Mouse (Mus musculus) cerebellum, postnatal 36 days (tissue): Measurements from ENCODE around the gene Evc.
A peak's percentile ranks its signal among the peaks of the same experiment; 100 is the strongest.

Experiments
- DNase-seq, 2 experiments: peaks; one replicate each; pipeline ENCODE4 v3.0.0; 2021 to 2022; ENCODE audit warnings: mixed read lengths in 2 of 2

Evc gene

GRCm38 (mm10) chr5:37336485-37337105, at the start of gene Evc:
TSS of gene Evc (minus strand) at chr5:37336894.
- peak; percentile 23 to 25 for DNase-seq

- DNase-seq = no peak
These were observed 46.9 kb upstream of the Evc start for GRCm38 (mm10) chr5:37383570-37383969.

DNA sequence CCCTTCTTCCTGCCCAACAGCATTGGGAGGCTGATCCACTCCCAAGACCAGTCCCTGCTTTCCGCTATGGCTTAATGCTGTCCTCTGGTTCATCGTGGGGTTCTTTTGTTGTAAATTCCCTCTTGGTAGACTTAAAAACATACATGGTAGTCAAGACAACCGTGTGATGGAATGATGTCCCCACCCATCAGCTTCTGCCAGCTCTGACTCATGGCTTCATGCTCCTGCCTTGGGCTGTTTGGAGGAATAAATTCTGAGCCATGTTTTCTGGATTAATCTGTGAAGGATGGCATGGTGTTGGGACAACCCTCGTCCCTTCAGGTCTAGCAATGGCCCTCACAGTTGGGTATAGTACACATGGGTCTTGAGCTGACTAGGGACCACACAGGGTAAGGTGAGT, 43.9 kb upstream of the Evc start:
- DNase-seq = no peak

DNA sequence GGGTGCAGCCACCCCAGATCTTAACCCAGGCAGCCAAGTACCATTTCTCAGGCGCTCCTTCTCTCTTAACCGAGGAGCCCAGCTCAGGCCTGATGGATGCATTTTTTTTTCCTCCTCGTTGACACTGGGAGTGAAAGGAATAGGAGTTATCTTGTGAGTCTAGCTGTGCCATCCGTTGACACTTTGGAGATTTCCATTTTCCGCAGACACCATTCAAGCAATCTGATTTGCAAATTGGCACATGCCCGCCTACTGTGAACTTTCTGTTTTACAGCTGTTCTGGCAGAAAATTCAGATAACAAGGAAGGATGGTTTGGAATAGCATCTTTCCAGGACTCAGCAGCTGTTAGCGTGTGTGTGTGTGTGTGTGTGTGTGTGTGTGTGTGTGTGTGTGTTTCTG, 40.7 kb upstream of the Evc start:
- no peak for DNase-seq

GRCm38 (mm10) chr5:37368796-37369195, 32.1 kb upstream of the Evc start:
- DNase-seq = no peak

DNA sequence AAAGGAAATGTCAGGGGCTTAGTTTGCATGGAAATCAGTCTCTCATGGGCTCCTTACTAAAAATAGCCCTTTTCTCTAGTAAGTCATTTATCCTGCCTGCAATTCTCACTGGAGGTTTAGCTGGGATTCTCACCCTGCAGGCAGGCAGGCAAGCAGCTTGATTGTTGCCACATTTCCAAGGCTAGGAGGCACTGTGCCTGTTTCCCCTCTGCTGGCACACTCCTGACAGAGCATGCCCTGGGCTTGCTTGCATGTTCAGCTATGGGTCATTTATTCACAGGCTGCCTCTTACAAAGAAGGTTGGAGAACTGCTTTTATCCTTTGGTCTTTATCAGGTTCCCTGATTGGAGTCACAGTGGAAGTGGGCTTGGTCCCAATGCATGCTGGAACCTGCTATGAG, 29.1 kb upstream of the Evc start:
- no peak for DNase-seq

DNA sequence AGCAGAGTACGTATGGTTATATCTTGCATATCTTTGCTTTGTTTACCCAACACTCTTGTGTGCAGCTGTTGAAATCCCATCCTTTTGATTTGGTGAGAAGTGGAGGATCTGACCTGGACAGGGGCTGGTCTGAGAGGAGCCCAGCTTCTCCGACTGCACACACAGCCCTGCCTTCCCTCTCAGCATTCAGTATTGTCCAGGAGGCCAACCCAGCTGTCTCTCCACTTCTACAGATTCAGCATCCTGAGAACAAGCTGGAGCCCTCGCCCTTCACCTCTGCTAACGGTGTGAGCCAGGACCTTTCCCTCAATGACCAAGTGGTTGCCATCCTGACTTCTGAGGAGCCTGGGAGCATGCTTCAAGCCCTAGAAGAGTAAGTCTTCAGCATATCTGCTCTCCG, 26.6 kb upstream of the Evc start:
- no peak for DNase-seq

GRCm38 (mm10) chr5:37362618-37363017, 25.9 kb upstream of the Evc start:
- DNase-seq = no peak

- DNase-seq = no peak
These were observed 19.3 kb upstream of the Evc start for GRCm38 (mm10) chr5:37356027-37356426.

DNA sequence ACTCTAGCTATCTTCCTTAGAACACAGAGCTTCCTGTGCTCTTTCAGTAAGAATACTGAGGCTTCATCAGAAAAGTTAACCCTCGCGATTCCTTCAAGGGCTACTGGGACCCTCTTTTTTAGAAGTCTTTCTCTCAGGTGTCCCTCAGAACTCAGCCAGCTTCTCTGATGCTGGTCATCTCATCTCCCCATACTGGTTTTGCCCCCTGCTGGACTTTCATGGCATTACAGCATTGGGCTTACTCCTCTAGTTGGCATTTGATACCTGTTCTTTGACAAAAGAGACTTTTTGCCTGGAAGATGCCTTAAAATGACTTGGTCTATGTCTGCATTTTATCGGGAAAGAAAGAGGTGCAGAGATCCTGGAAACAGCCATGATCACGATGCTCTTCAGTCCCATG, 17.7 kb upstream of the Evc start:
- DNase-seq = peak; percentile 40 to 43

- no peak for DNase-seq
These were observed 15.1 kb upstream of the Evc start for GRCm38 (mm10) chr5:37351791-37352190.

DNA sequence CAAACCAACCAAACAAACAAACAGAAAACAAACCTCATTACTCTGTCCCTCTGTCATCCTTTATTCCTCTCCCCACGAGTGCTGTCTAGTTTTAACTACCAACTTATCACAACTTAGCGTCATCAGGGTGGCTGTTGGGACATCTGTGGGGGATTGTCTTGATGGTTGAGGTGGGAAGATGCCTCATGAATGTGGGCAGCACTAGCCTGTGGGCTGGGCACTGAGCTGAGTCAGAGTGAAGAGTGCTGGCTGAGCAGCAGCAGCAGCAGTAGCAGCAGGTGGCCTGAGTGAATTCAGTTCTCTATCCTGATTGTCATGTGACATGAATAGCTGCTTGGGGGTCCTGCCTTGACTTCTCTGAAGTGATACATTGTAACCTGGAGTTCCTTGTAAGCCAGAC, 7.3 kb upstream of the Evc start:
- DNase-seq = no peak

GRCm38 (mm10) chr5:37338288-37338687, 1.6 kb upstream of the Evc start, which contains the start of gene Evc2:
TSS of gene Evc2 (plus strand) at chr5:37338499.
- peak in 1 of 2 experiments; percentile 8 for DNase-seq

- no peak for DNase-seq
These were observed 1.0 kb upstream of the Evc start for GRCm38 (mm10) chr5:37337696-37338095.

DNA sequence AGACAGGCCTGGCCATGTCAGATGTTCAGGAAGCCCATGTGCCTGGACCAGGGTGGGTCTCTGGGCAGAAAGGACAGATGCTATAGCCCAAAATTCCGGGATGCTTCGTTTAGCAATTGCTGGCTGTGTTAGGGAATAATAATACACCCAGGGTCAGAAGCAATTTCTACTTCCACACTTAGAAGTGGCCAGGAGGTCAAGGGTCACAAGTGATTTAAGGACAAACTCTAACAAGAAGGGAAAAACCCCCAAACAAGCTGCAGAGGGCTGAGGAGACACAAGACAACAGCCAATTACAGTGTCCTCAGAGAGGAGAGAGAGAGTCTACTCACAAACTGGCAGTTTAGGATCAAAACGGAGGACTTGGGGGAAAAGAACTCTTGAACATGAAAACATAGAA, 1.6 kb downstream of the Evc start:
- no peak for DNase-seq

GRCm38 (mm10) chr5:37332066-37332465, 4.6 kb downstream of the Evc start:
- DNase-seq = no peak

GRCm38 (mm10) chr5:37331133-37331505, 5.6 kb downstream of the Evc start:
- DNase-seq = no peak

DNA sequence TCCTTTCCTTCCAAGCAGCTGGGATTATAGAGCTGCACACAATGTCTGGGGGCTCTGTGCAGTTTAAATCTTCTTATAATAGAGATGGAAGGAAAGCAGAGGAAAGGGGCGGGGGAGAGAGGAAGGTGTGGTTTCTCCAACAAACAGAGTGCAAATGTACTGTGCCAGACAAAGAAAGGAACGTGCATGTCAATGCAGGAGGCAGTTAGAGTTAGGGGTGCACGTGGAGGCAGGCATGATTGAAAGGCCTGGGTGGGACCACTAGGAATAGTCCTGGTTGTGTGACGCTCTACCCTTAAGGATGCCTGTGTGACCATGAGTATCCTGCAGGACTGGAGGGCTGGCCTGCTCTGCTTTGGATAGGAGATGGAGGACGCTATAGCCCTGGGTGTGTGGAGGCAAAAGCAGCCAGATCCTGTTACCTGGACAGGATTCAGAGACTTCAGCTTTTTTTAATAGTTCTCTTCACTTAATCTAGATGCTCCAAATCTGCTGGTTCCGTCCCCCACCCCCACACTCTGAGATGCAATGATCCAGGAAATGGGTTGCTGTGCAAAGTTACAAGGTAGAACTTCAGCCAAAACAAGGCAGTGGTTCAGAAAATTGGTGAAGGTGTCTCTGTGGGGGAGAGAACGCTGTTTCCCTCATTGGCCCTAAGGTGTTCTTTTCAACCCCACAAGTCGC, 6.1 kb downstream of the Evc start:
- DNase-seq = no peak

GRCm38 (mm10) chr5:37326675-37327074, 10.0 kb downstream of the Evc start:
- DNase-seq = no peak

DNA sequence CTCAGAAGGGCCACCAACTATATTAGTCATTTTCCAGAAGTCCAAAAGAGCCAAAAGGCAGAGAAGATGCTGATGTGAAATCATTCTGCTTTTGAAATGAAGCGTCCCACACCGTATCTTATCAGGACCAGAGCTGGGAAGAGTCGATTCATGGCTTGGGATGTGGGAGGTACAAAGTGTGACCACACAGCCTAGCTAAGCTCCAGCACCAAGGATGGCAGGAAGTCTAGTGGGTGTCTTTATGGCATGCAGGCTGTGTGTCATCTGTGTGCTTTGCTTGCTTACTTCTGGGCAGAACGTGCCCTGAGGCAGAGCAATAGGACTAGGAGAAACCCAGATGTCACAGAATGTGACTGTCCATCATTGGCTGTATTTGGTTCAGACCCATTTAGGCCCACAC, 15.9 kb downstream of the Evc start:
- no peak for DNase-seq

- no peak for DNase-seq
These were observed 16.5 kb downstream of the Evc start for GRCm38 (mm10) chr5:37320174-37320573.

GRCm38 (mm10) chr5:37318715-37319114, 18.0 kb downstream of the Evc start:
- no peak for DNase-seq

DNA sequence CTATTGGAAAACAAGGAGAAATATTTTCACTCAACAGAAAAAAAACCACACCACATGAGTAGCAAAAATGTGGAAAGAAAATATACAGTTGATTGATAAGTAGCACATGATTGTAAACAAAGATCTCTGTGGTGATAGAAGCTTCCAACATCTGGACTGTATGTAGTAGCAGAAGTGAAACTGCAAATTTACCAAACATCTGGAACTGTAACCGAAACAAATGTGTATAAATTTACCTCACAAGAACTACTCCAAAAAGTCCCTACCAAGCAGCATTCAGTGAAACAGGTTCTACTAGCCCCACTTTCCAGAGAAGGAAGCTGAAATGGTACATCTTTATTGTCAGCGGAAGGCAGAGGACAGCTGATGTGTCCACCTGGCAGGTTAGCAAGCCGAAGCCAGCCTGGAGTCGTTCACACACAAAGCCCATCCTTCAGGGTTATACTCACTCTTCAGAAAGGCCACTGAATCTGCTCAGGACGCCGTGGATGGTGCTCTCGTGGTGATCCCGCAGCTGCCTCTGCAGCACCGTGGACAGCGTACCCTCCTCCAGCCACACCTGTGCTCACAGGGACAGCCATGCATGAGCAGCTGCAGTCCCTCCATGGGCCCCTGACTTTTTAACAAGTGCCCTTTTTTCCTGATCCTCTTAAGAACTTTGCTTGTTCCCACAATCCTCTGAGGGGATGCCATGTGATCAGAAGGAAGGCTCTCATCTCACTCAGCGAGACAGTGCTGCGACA, 23.5 kb downstream of the Evc start:
- no peak for DNase-seq

DNA sequence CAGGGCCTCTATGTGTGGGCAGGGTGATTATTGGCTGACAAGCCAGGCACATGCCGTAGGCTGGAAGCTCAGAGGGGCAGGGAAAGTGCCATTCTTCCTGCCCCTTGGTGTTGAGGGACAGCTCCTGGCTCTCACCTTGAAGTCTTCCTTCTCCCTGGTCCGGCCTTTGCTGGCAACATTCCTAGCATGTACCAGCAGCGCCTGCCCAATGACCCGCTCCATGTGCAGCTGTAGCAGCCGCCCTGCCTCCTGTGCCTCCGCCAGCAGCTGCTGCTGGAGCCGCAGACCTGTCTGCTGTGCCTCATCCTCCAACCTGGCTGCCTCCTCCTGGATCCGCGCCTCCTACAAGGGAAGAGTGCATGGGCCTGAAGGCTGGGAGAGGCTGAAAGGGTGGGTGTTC, 26.7 kb downstream of the Evc start:
- DNase-seq = no peak
